Mouse (Mus musculus) lung, postnatal 0 days (tissue): ENCODE measurements around the gene Plekhh2.

Experiments
- CTCF ChIP-seq: IDR thresholded peaks from 2 replicates; pipeline ENCODE4 v1.5.1; 2016; ENCODE audit warnings: antibody characterized with exemption, mild to moderate bottlenecking
- EP300 ChIP-seq: IDR thresholded peaks from 2 replicates; pipeline ENCODE4 v1.6.1; 2016; ENCODE audit warnings: antibody characterized with exemption, mild to moderate bottlenecking, control low read depth

GRCm38 (mm10) chr17:84626276-84626856 lies 114.7 kb downstream of the Plekhh2 start, which contains the start of gene Dync2li1:
- no peak for TF ChIP-seq CTCF
- TF ChIP-seq EP300 = no peak
